Mouse (Mus musculus) heart, postnatal 0 days (tissue): ENCODE measurements around the gene Cntn5. TPM values are rescaled to one million over a fixed set of nuclear protein-coding genes. Genes with fewer than 3 reads are reported as not detected.

Experiments
- ATAC-seq: fragments of 200-750 bp; cut with Nextera tagmentation; 2 replicates; pipeline ENCODE4 v1.8.0; 2017; ENCODE audit warnings: low read depth, moderate number of reproducible peaks, moderate library complexity; ENCODE audit not compliant: insufficient read depth
- DNase-seq: peaks from one replicate; pipeline ENCODE4 v3.0.0-alpha.2; 2016; ENCODE audit warnings: low spot score
- H3K27ac ChIP-seq: fragments of 300-500 bp; sonication (generic); 2 replicates; pipeline ENCODE4 v1.5.1; 2014; ENCODE audit warnings: low read depth, mild to moderate bottlenecking
- H3K27me3 ChIP-seq: fragments of 300-500 bp; sonication (generic); 2 replicates; pipeline ENCODE4 v1.6.1; 2014; ENCODE audit warnings: low read length, mixed read lengths; ENCODE audit not compliant: control insufficient read depth, insufficient read depth
- H3K36me3 ChIP-seq: fragments of 300-500 bp; sonication (generic); replicated peaks from 2 replicates; pipeline ENCODE4 v1.6.1; 2014; ENCODE audit warnings: low read length, mixed read lengths; ENCODE audit not compliant: control insufficient read depth, insufficient read depth
- H3K4me1 ChIP-seq: fragments of 300-500 bp; sonication (generic); 2 replicates; pipeline ENCODE4 v1.6.1; 2014; ENCODE audit warnings: antibody characterized with exemption; ENCODE audit not compliant: control insufficient read depth, insufficient read depth
- H3K4me2 ChIP-seq: fragments of 300-500 bp; sonication (generic); 2 replicates; pipeline ENCODE4 v1.6.1; 2014; ENCODE audit warnings: low read depth, mild to moderate bottlenecking, low read length, moderate library complexity
- H3K4me3 ChIP-seq: fragments of 300-500 bp; sonication (generic); 2 replicates; pipeline ENCODE4 v1.5.1; 2014; ENCODE audit warnings: low read depth, low read length
- H3K9ac ChIP-seq: fragments of 300-500 bp; sonication (generic); replicated peaks from 2 replicates; pipeline ENCODE4 v1.6.1; 2014; ENCODE audit warnings: low read depth, low read length, mixed read lengths
- H3K9me3 ChIP-seq: fragments of 300-500 bp; sonication (generic); replicated peaks from 2 replicates; pipeline ENCODE4 v1.6.1; 2016; ENCODE audit warnings: low read length; ENCODE audit not compliant: control insufficient read depth
- CTCF ChIP-seq: IDR thresholded peaks from 2 replicates; pipeline ENCODE4 v1.5.1; 2016; ENCODE audit warnings: antibody characterized with exemption, control low read depth, low read depth
- EP300 ChIP-seq: IDR thresholded peaks from 2 replicates; pipeline ENCODE4 v1.6.1; 2016; ENCODE audit warnings: antibody characterized with exemption, low read depth
- WGBS: fragments of 180-500 bp; shearing (Covaris S2); extraction: QIAGEN DNeasy Blood & Tissue Kit; methylation state at CpG from one replicate; pipeline ENCODE4 v1.1.7; 2014; 5-methylcytosine and 5-hydroxymethylcytosine counted together
- polyA plus RNA-seq: library from polyadenylated mRNA; unstranded; fragments of >200 nt; fragmentation: Nextera tagmentation; extraction: Ambion mirVana; gene quantifications from 2 replicates; pipeline ENCODE4 v1.2.1, GENCODE M21; 2015
- total RNA-seq: library from RNA; depleted of rRNA; stranded (reverse); fragments of >200 nt; gene quantifications from 2 replicates; pipeline ENCODE4 v1.2.3, GENCODE M21; 2014; ENCODE audit warnings: low replicate concordance

The Cntn5 gene
- total and polyA plus RNA-seq, 2 experiments from 2014 or later = 0.07 to 0.19 TPM

GRCm38 (mm10) chr9:10856204-10856892, 48.2 kb downstream of the Cntn5 start:
- Histone ChIP-seq H3K9ac (no peak overlapping the region), H3K27ac (no peak overlapping the region), H3K4me3 (no peak overlapping the region), H3K9me3 (no peaks in the 10 kb centered on the region), H3K27me3 (no peaks in the 10 kb centered on the region), H3K4me2 (no peak overlapping the region), H3K4me1 (no peaks in the 10 kb centered on the region), H3K36me3 (no peaks in the 10 kb centered on the region)
- DNase-seq = no peak
- TF ChIP-seq CTCF = peak; percentile 10; the same call in 1 of the 2 replicates
- TF ChIP-seq EP300 = no peak
- 80% methylated on average over 3 of the region's 3 CpGs for WGBS
- no peak for ATAC-seq

DNA sequence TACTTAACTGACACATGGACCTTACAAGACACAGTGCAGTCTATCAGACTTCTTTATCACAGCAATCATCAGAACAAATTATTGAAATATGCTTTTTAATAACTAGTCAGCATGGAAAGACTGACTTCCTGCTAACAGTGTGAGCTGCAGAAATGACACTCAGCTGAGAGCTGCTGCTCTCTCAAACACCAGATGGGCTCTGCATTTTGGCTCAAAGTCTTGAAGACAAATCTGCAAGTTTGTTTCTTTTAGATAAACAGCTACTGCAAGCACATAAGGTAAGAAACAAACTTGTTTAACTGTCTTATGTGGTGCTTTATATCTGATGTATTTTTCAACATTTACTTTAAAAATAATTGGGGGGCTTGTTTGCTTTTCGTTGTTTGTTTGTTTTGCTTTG, 87.9 kb downstream of the Cntn5 start:
- 64% methylated on average over 1 of the region's 1 CpGs for WGBS
- Histone ChIP-seq H3K27me3 (no peaks in the 10 kb centered on the region), H3K9ac (no peak overlapping the region), H3K4me1 (no peaks in the 10 kb centered on the region), H3K4me2 (no peak overlapping the region), H3K27ac (no peak overlapping the region), H3K9me3 (no peaks in the 10 kb centered on the region), H3K36me3 (no peaks in the 10 kb centered on the region), H3K4me3 (no peak overlapping the region)
- DNase-seq = no peak
- TF ChIP-seq CTCF (no peak), EP300 (no peak)
- ATAC-seq = no peak

GRCm38 (mm10) chr9:10797158-10797557, 107.4 kb downstream of the Cntn5 start:
- Histone ChIP-seq H3K4me3 (no peak overlapping the region), H3K9ac (no peak overlapping the region), H3K27me3 (no peaks in the 10 kb centered on the region), H3K36me3 (no peaks in the 10 kb centered on the region), H3K4me1 (no peaks in the 10 kb centered on the region), H3K4me2 (no peak overlapping the region), H3K9me3 (no peaks in the 10 kb centered on the region), H3K27ac (no peak overlapping the region)
- TF ChIP-seq EP300 (no peak), CTCF (no peak)
- ATAC-seq (no peak), DNase-seq (no peak)
- 65% methylated on average over 1 of the region's 1 CpGs for WGBS

DNA sequence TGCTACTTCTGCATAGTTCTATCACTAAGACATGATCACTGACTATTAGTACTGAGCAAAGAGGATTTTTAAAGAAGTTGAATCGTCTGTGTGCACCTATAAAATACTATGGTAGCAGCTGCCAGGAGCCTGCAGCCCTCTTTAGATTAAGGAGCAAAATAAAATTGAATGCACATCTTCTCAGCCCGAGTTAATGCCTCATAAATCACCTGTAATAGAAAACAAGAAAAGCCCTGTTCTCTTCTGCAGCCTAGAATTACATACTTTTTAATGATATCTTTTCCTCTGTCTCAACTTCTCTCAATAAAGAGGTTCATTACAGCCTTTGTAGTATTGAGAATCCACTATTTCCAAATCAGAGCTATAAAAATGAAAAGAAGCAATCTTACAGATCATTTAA, 109.5 kb downstream of the Cntn5 start:
- Histone ChIP-seq H3K4me1 (no peaks in the 10 kb centered on the region), H3K9me3 (no peaks in the 10 kb centered on the region), H3K27ac (no peak overlapping the region), H3K4me3 (no peak overlapping the region), H3K4me2 (no peak overlapping the region), H3K9ac (no peak overlapping the region), H3K27me3 (no peaks in the 10 kb centered on the region), H3K36me3 (no peaks in the 10 kb centered on the region)
- TF ChIP-seq CTCF (no peak), EP300 (no peak)
- no peak for ATAC-seq
- 38% methylated on average over 2 of the region's 2 CpGs for WGBS
- no peak for DNase-seq

DNA sequence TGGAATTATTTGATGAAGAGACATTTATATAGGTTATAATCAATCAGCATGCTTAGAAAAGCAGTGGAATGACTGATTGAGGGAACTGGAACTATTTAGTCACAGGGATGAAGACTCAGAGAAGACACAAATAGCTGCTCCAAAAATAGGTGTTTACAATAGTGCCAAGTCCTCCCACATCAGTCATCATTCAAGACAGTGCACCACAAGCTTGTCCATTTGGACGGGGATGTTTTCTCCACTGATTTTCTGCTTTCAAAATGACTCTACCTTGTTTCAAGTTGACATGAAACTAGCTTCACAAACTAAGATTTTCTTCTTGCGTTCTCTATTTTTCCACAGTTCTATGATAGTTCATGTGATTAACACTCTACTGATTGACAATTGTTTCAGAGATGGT, 172.7 kb downstream of the Cntn5 start:
- TF ChIP-seq EP300 (no peak), CTCF (no peak)
- Histone ChIP-seq H3K27ac (no peak overlapping the region), H3K27me3 (no peaks in the 10 kb centered on the region), H3K4me3 (no peak overlapping the region), H3K9me3 (no peaks in the 10 kb centered on the region), H3K36me3 (no peaks in the 10 kb centered on the region), H3K4me2 (no peak overlapping the region), H3K9ac (no peak overlapping the region), H3K4me1 (no peaks in the 10 kb centered on the region)
- ATAC-seq = no peak
- WGBS = 79% methylated on average over 2 of the region's 2 CpGs
- no peak for DNase-seq

DNA sequence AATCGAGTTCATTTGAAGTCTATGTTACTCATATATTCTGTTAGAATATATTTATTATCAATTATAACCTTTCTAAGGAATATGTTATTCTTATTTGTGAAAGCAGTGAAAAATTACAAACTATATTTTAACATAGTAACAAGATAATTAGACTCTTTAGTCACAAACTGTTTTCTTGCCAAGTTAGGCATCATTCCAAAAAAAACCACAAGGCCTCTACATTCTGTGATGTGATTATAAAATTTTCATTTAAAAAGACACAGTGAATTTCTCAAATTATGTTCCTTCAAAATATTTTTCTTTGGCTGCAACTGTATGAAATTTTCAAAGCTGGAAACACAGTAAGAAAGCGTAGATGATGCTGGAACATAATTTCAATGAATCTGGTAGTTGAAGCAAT, 180.4 kb downstream of the Cntn5 start:
- H3K9ac ChIP-seq = no peak overlapping the region
- ATAC-seq (no peak), DNase-seq (no peak)
- no peak overlapping the region for H3K4me3 ChIP-seq
- TF ChIP-seq CTCF = no peak
- TF ChIP-seq EP300 = no peak
- WGBS = 66% methylated on average over 2 of the region's 2 CpGs
- no peaks in the 10 kb centered on the region for H3K9me3 ChIP-seq
- H3K4me2 ChIP-seq = no peak overlapping the region
- H3K36me3 ChIP-seq = no peaks in the 10 kb centered on the region
- H3K27me3 ChIP-seq = no peaks in the 10 kb centered on the region
- H3K4me1 ChIP-seq = no peaks in the 10 kb centered on the region
- no peak overlapping the region for H3K27ac ChIP-seq
